Mouse (Mus musculus): ENCODE data around the gene Diaph3. TPM values are rescaled to one million over a fixed set of nuclear protein-coding genes. Genes with fewer than 3 reads are reported as not detected.
"Not testable (repeated sequence)": the region's sequence is repeated elsewhere in the genome, so short reads cannot be mapped to it uniquely, and the experiment has no call there.

Gene Diaph3
- polyA plus RNA-seq, 1 experiment from 2014 or later: 22.9 TPM

DNA sequence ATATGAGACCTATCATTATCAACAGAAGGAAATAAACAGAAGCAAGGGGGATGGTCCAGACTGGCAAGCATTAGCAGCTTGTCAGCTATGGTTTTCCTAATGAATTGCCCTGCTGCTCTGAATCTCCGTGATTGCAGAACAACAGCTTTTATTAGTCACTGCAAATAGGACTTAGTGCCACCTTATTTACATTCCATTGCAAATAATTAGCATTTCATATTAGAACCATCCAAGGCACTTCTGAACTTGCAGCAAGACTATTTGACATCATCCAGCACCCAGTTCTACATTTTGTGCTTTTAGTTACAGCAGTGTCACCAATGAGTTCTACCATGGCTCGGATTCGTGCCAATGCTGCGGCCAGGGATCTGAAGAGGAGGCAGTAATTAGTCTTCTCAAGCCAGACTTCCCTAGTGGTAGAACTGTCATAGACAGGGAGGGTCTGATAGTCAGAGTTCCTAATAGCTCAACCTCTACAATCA, 411.4 kb downstream of the Diaph3 start:
- H3K4me3 ChIP-seq (ENCODE audit: low read depth, low read length): no peak overlapping the region
- no peaks in the 10 kb centered on the region for H3K36me3 ChIP-seq (ENCODE audit: control insufficient read depth, insufficient read depth, low read length)
- H3K4me1 ChIP-seq (replicated peaks; ENCODE audit: control insufficient read depth, insufficient read depth, low read length): no peaks in the 10 kb centered on the region
- ATAC-seq (replicated peaks; ENCODE audit: low FRiP score) (no peak), DNase-seq (ENCODE audit: low spot score) (no peak)
- H3K9me3 ChIP-seq (ENCODE audit: control insufficient read depth, low read length): no peaks in the 10 kb centered on the region
- no peak overlapping the region for H3K9ac ChIP-seq (ENCODE audit: low read depth, low read length)
- WGBS: 80% methylated on average over 4 of the region's 4 CpGs
- H3K27me3 ChIP-seq (replicated peaks; ENCODE audit: control insufficient read depth, insufficient read depth, low read length): no peaks in the 10 kb centered on the region
- no peak overlapping the region for H3K27ac ChIP-seq (ENCODE audit: low read depth, low read length)
- H3K4me2 ChIP-seq: no peak overlapping the region

DNA sequence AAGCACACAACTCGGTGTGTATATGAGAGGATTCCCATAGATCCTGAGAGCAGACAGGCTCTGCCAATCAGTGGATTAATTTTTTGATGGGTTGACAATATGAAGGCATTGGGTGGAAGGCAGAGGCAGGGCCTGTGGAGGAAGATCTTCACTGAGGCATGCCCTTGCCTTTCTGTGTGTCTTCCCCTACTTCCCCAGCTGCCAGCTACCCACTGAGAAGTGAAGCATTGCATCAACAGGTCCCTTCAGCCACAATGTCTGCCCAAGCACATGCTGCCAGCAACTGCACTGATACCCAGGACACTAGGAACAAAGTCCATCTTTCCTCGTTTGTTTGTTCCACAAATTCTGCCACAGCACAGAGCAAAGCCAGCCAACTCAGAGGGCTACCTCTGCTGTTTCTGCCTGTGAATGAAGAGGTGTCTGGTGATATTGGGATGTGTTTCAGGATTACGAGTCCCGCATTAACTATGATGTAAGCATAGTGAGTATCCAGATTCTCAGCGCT, 413.4 kb downstream of the Diaph3 start:
- no peak overlapping the region for H3K9ac ChIP-seq (ENCODE audit: low read depth, low read length)
- H3K27me3 ChIP-seq (replicated peaks; ENCODE audit: control insufficient read depth, insufficient read depth, low read length): no peaks in the 10 kb centered on the region
- no peak overlapping the region for H3K4me2 ChIP-seq
- no peaks in the 10 kb centered on the region for H3K36me3 ChIP-seq (ENCODE audit: control insufficient read depth, insufficient read depth, low read length)
- DNase-seq (ENCODE audit: low spot score): no peak
- WGBS: 85% methylated on average over 5 of the region's 5 CpGs
- no peak for ATAC-seq (replicated peaks; ENCODE audit: low FRiP score)
- H3K27ac ChIP-seq (ENCODE audit: low read depth, low read length): no peak overlapping the region
- no peaks in the 10 kb centered on the region for H3K4me1 ChIP-seq (replicated peaks; ENCODE audit: control insufficient read depth, insufficient read depth, low read length)
- no peaks in the 10 kb centered on the region for H3K9me3 ChIP-seq (ENCODE audit: control insufficient read depth, low read length)
- no peak overlapping the region for H3K4me3 ChIP-seq (ENCODE audit: low read depth, low read length)

DNA sequence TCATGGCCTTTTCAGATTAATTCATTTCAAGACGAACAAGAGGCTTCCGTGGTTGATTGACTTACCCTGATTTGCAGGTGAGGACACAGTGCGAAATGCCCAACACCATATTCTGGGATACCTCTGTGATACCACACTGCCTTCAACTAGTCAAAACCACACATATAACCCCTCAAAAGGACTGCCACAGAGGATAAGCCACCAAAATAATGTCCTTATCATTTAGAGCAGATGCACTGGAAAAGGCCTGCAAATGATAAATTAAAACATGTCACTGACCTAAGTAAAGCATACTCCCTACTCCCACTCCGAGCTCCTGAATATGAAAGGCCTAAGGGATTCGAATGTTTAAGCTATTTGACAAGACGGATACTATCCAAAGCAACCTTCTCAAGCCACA, 419.3 kb downstream of the Diaph3 start:
- H3K4me2 ChIP-seq: no peak overlapping the region
- ATAC-seq (replicated peaks; ENCODE audit: low FRiP score) (peak; percentile 86), DNase-seq (ENCODE audit: low spot score) (no peak)
- H3K27ac ChIP-seq (ENCODE audit: low read depth, low read length): no peak overlapping the region
- H3K36me3 ChIP-seq (ENCODE audit: control insufficient read depth, insufficient read depth, low read length): no peaks in the 10 kb centered on the region
- no peak overlapping the region for H3K4me3 ChIP-seq (ENCODE audit: low read depth, low read length)
- H3K9me3 ChIP-seq (ENCODE audit: control insufficient read depth, low read length): no peaks in the 10 kb centered on the region
- H3K27me3 ChIP-seq (replicated peaks; ENCODE audit: control insufficient read depth, insufficient read depth, low read length): no peaks in the 10 kb centered on the region
- H3K9ac ChIP-seq (ENCODE audit: low read depth, low read length): no peak overlapping the region
- 81% methylated on average over 6 of the region's 6 CpGs for WGBS
- H3K4me1 ChIP-seq (replicated peaks; ENCODE audit: control insufficient read depth, insufficient read depth, low read length): no peaks in the 10 kb centered on the region

DNA sequence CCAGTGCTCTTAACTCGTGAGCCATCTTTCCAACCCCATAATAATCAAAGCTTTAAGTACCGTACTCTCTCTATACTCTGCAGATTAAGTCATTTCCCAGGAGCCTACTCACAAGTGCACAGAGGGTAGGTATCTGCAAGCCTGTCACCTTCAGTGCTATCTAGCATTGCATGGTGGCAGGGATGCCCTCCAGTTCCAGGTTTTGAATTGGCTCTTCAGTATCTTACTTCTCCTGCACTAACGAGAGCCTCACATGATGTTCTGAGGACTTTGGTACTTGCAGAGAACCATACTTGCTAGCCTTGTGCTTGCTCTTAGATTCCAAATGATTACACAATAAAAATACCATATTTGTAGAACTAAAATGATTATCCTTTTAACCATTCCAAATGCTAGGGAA, 420.0 kb downstream of the Diaph3 start:
- Histone ChIP-seq H3K4me2 (no peak overlapping the region), H3K27ac (ENCODE audit: low read depth, low read length) (no peak overlapping the region), H3K9ac (ENCODE audit: low read depth, low read length) (no peak overlapping the region), H3K4me3 (ENCODE audit: low read depth, low read length) (no peak overlapping the region), H3K9me3 (ENCODE audit: control insufficient read depth, low read length) (no peaks in the 10 kb centered on the region), H3K27me3 (replicated peaks; ENCODE audit: control insufficient read depth, insufficient read depth, low read length) (no peaks in the 10 kb centered on the region), H3K4me1 (replicated peaks; ENCODE audit: control insufficient read depth, insufficient read depth, low read length) (no peaks in the 10 kb centered on the region), H3K36me3 (ENCODE audit: control insufficient read depth, insufficient read depth, low read length) (no peaks in the 10 kb centered on the region)
- DNase-seq (ENCODE audit: low spot score) (no peak), ATAC-seq (replicated peaks; ENCODE audit: low FRiP score) (no peak; the same call in 1 of the 2 replicates)
- 94% methylated on average over 3 of the region's 3 CpGs for WGBS

DNA sequence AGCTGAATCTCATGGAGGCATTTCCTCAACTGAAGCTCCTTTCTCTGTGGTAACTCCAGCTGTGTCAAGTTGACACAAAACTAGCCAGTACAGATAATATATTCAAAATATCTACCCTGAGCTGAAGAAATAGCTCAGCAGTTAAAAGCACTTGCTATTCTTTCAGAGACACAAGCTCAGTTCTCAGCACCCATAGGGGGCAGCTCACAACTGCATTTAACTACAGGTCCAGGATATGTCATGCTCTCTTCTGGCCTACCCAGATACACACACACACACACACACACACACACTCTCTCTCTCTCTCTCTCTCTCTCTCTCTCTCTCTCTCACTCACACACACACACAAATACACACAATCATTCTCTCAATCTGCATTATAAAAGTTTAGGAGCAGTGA, 420.6 kb downstream of the Diaph3 start:
- ATAC-seq (replicated peaks; ENCODE audit: low FRiP score); DNase-seq (ENCODE audit: low spot score); H3K4me3 ChIP-seq (ENCODE audit: low read depth, low read length); H3K4me2 ChIP-seq; H3K36me3 ChIP-seq (ENCODE audit: control insufficient read depth, insufficient read depth, low read length); H3K9ac ChIP-seq (ENCODE audit: low read depth, low read length); H3K4me1 ChIP-seq (replicated peaks; ENCODE audit: control insufficient read depth, insufficient read depth, low read length); H3K27ac ChIP-seq (ENCODE audit: low read depth, low read length); H3K9me3 ChIP-seq (ENCODE audit: control insufficient read depth, low read length); H3K27me3 ChIP-seq (replicated peaks; ENCODE audit: control insufficient read depth, insufficient read depth, low read length): not testable (repeated sequence)

DNA sequence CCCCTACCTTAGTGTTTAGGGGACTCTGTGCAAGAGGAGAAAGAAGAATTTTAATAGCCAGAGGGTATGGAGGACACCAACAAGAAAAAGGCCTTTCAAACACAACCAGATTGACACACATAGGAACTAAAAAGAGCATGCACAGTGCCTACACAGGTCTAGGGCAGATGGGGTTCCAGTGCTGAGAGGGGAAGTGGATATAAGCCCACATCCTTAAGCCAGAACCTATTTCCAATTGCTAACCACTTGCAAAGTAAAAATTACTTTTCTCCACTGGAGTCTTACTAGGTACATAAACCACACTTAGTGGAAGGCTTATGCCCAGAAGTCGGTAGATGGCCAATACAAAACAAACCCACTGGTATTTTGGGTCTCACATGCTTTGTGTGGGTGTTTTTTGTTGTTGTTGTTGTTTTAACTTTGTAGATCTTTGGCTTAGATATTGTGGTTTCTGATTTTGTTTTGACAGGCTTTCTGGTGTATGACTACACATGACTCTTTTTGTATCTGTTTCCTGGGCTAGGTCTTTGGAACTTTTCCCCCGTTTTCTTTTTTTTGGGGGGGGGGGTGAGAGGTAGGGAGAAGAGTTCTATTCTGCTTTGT, 426.8 kb downstream of the Diaph3 start:
- ATAC-seq (replicated peaks; ENCODE audit: low FRiP score): no peak
- H3K9ac ChIP-seq (ENCODE audit: low read depth, low read length): no peak overlapping the region
- no peak overlapping the region for H3K27ac ChIP-seq (ENCODE audit: low read depth, low read length)
- no peak overlapping the region for H3K4me3 ChIP-seq (ENCODE audit: low read depth, low read length)
- H3K4me2 ChIP-seq: no peak overlapping the region
- no peak for DNase-seq (ENCODE audit: low spot score)
- H3K4me1 ChIP-seq (replicated peaks; ENCODE audit: control insufficient read depth, insufficient read depth, low read length): no peaks in the 10 kb centered on the region
- 71% methylated on average over 2 of the region's 2 CpGs for WGBS
- H3K9me3 ChIP-seq (ENCODE audit: control insufficient read depth, low read length): no peaks in the 10 kb centered on the region
- no peaks in the 10 kb centered on the region for H3K36me3 ChIP-seq (ENCODE audit: control insufficient read depth, insufficient read depth, low read length)
- H3K27me3 ChIP-seq (replicated peaks; ENCODE audit: control insufficient read depth, insufficient read depth, low read length): no peaks in the 10 kb centered on the region

DNA sequence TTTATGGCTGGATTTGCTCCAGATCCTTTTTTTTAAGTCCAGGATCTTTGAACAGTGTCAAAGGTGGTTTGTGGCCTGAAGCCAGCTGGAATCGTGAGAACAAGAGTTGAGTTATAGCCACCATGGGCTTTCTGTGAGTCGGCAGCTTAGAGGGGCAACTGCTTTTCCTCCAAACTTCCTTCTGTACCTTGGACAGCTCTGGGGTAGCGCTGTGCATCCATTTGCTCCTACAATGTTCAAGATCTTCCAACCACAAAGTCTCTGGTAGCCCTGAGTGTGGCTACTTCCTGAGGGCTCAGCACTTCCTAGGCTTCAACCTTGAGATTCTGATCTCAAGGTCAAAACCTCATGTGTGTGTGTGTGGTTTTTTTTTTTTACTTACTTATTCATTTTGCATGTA, 437.0 kb downstream of the Diaph3 start:
- 76% methylated on average over 3 of the region's 3 CpGs for WGBS
- no peak for DNase-seq (ENCODE audit: low spot score)

DNA sequence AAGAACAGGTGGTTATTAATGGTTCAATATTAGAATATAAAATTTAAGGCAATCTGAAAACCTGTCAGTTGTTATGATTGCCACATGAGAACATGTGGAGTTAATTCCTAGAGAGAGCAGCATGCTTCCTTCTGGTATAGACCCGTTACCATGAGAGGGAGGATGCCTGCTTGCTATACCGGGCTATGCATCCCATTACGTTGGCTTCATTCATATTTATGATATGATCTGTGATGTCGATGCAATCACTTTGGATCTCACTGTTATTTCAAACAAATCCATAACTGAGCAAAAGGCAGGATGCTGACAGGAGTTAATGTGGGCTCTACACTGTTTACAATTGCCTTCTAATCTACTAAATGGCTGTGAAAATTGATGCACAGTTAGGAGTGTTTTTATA, 439.9 kb downstream of the Diaph3 start:
- Histone ChIP-seq H3K9me3 (ENCODE audit: control insufficient read depth, low read length) (no peaks in the 10 kb centered on the region), H3K4me3 (ENCODE audit: low read depth, low read length) (no peak overlapping the region), H3K27me3 (replicated peaks; ENCODE audit: control insufficient read depth, insufficient read depth, low read length) (no peaks in the 10 kb centered on the region), H3K36me3 (ENCODE audit: control insufficient read depth, insufficient read depth, low read length) (no peaks in the 10 kb centered on the region), H3K27ac (ENCODE audit: low read depth, low read length) (no peak overlapping the region), H3K4me2 (no peak overlapping the region), H3K9ac (ENCODE audit: low read depth, low read length) (no peak overlapping the region), H3K4me1 (replicated peaks; ENCODE audit: control insufficient read depth, insufficient read depth, low read length) (no peaks in the 10 kb centered on the region)
- DNase-seq (ENCODE audit: low spot score) (no peak), ATAC-seq (replicated peaks; ENCODE audit: low FRiP score) (no peak)
- 86% methylated on average over 4 of the region's 4 CpGs for WGBS

More for the DNA sequence above, 437.0 kb downstream of the Diaph3 start:
- Histone ChIP-seq H3K4me3 (ENCODE audit: low read depth, low read length) (no peak overlapping the region), H3K9ac (ENCODE audit: low read depth, low read length) (no peak overlapping the region), H3K27me3 (replicated peaks; ENCODE audit: control insufficient read depth, insufficient read depth, low read length) (no peaks in the 10 kb centered on the region), H3K4me2 (no peak overlapping the region), H3K36me3 (ENCODE audit: control insufficient read depth, insufficient read depth, low read length) (no peaks in the 10 kb centered on the region), H3K27ac (ENCODE audit: low read depth, low read length) (no peak overlapping the region), H3K4me1 (replicated peaks; ENCODE audit: control insufficient read depth, insufficient read depth, low read length) (no peaks in the 10 kb centered on the region), H3K9me3 (ENCODE audit: control insufficient read depth, low read length) (no peaks in the 10 kb centered on the region)
- no peak for ATAC-seq (replicated peaks; ENCODE audit: low FRiP score)

DNA sequence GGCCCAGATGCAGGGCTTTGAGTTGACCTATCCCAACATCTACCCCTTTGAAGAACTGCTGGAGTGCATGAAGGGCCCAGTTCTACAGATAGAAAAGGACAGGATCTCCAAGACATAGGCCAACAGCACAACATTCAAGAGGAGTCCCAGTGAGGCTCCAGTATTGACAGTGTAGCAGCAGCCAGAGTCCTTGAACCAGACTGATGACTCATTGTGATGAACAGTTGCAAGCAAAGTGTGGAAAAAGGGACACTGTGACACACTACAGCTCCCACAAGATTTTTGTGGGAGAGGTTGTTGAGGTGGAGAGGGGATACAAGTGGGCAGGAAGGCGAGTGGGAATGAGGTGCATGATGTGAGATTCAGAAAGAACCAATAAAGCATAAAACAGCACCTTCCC, 443.1 kb downstream of the Diaph3 start:
- no peak overlapping the region for H3K4me2 ChIP-seq

More for the DNA sequence above, 443.1 kb downstream of the Diaph3 start:
- Histone ChIP-seq H3K4me3 (ENCODE audit: low read depth, low read length) (no peak overlapping the region), H3K36me3 (ENCODE audit: control insufficient read depth, insufficient read depth, low read length) (no peaks in the 10 kb centered on the region), H3K27me3 (replicated peaks; ENCODE audit: control insufficient read depth, insufficient read depth, low read length) (no peaks in the 10 kb centered on the region), H3K9me3 (ENCODE audit: control insufficient read depth, low read length) (no peaks in the 10 kb centered on the region), H3K9ac (ENCODE audit: low read depth, low read length) (no peak overlapping the region), H3K27ac (ENCODE audit: low read depth, low read length) (no peak overlapping the region), H3K4me1 (replicated peaks; ENCODE audit: control insufficient read depth, insufficient read depth, low read length) (no peaks in the 10 kb centered on the region)
- no peak for DNase-seq (ENCODE audit: low spot score)
- 80% methylated on average over 1 of the region's 1 CpGs for WGBS
- no peak for ATAC-seq (replicated peaks; ENCODE audit: low FRiP score)

Data from liver, embryonic 11.5 days (tissue).